Mouse (Mus musculus): ENCODE data around the gene Zfp612.

Zfp612 gene

GRCm38 (mm10) chr8:110079282-110080221 lies at the start of gene Zfp612:
Zfp612 (plus strand) TSS chr8:110079746.
- peak; percentile 92 for DNase-seq

GRCm38 (mm10) chr8:110033771-110034170 lies 45.8 kb upstream of the Zfp612 start:
- peak; percentile 81 for DNase-seq

GRCm38 (mm10) chr8:110034331-110034730 lies 45.2 kb upstream of the Zfp612 start:
- peak; percentile 59 for DNase-seq

- peak; percentile 79 for DNase-seq
These were observed 43.4 kb upstream of the Zfp612 start for GRCm38 (mm10) chr8:110036156-110036555.

GRCm38 (mm10) chr8:110039216-110039615 lies 40.3 kb upstream of the Zfp612 start:
- DNase-seq: peak; percentile 90

GRCm38 (mm10) chr8:110039659-110040058 lies 39.9 kb upstream of the Zfp612 start, which contains the start of gene Chst4:
Chst4 (minus strand) TSS chr8:110039740.
- DNase-seq: no peak

- DNase-seq: peak; percentile 79
These were observed 39.0 kb upstream of the Zfp612 start for GRCm38 (mm10) chr8:110040509-110040908.

GRCm38 (mm10) chr8:110051208-110051607 lies 28.3 kb upstream of the Zfp612 start:
- no peak for DNase-seq

GRCm38 (mm10) chr8:110058207-110058606 lies 21.3 kb upstream of the Zfp612 start:
- DNase-seq: peak; percentile 54

GRCm38 (mm10) chr8:110064161-110064560 lies 15.4 kb upstream of the Zfp612 start:
- peak; percentile 18 for DNase-seq

- peak; percentile 69 for DNase-seq
These were observed 14.8 kb upstream of the Zfp612 start for GRCm38 (mm10) chr8:110064606-110065365.

GRCm38 (mm10) chr8:110065676-110066075 lies 13.9 kb upstream of the Zfp612 start:
- DNase-seq: peak; percentile 62

GRCm38 (mm10) chr8:110069706-110070105 lies 9.8 kb upstream of the Zfp612 start:
- no peak for DNase-seq

GRCm38 (mm10) chr8:110071600-110071999 lies 7.9 kb upstream of the Zfp612 start:
- no peak for DNase-seq

GRCm38 (mm10) chr8:110074496-110074895 lies 5.0 kb upstream of the Zfp612 start:
- no peak for DNase-seq

- no peak for DNase-seq
These were observed 3.0 kb downstream of the Zfp612 start for GRCm38 (mm10) chr8:110082416-110083105.

GRCm38 (mm10) chr8:110091869-110092268 lies 12.3 kb downstream of the Zfp612 start:
- DNase-seq: no peak

- no peak for DNase-seq
These were observed 21.4 kb downstream of the Zfp612 start, which contains the start of gene Gm21964 for GRCm38 (mm10) chr8:110100907-110101306. Gm21964 (plus strand) TSS chr8:110101207.

- no peak for DNase-seq
These were observed 22.1 kb downstream of the Zfp612 start for GRCm38 (mm10) chr8:110101676-110102075.

- no peak for DNase-seq
These were observed 23.1 kb downstream of the Zfp612 start, which contains the start of gene Gm17720 for GRCm38 (mm10) chr8:110102653-110103052. Gm17720 (minus strand) TSS chr8:110102753.

GRCm38 (mm10) chr8:110119715-110120114 lies 40.2 kb downstream of the Zfp612 start:
- DNase-seq: no peak

GRCm38 (mm10) chr8:110130537-110130936 lies 51.0 kb downstream of the Zfp612 start:
- DNase-seq: no peak

GRCm38 (mm10) chr8:110134236-110134635 lies 54.7 kb downstream of the Zfp612 start:
- DNase-seq: no peak
